In genomic region chr5:31452886-31453410, GRCm38 (mm10) we compare ENCODE assay signal across 8 mouse cellular contexts. TPM values are rescaled to one million over a fixed set of nuclear protein-coding genes. Genes with fewer than 3 reads are reported as not detected.
DNase-seq lines count a peak whose midpoint lies in the region; ATAC-seq and TF ChIP-seq lines count a peak whose summit lies in the region.

No protein-coding gene starts in this region.

- H3K4me1 ChIP-seq in kidney, postnatal 0 days (replicated peaks; ENCODE audit: insufficient read depth, low read length): 0 out of 2 replicates have a peak, but pooled peaks cover 9% of the 10 kb centered on the region
- peaks cover 20% of the 10 kb centered on the region for H3K4me1 ChIP-seq in forebrain, embryonic 15.5 days
- peaks cover 16% of the 10 kb centered on the region for H3K4me1 ChIP-seq in midbrain, embryonic 10.5 days

- ATAC-seq in kidney, postnatal 0 days (replicated peaks; ENCODE audit: low FRiP score, low read depth): no peak
- no peak for ATAC-seq in forebrain, embryonic 15.5 days (replicated peaks)

- DNase-seq in kidney, postnatal 0 days (ENCODE audit: low spot score): peak; percentile 26
- DNase-seq in kidney, adult 18-20 months: no peak
- peak; percentile 9 for DNase-seq in Muller cell, postnatal 12 days (ENCODE audit: inconsistent ontology term)
- DNase-seq in midbrain, embryonic 10.5 days (ENCODE audit: low spot score): no peak
- DNase-seq in yolk sac, embryonic 10.5 days (ENCODE audit: low spot score): no peak
- no peak for DNase-seq in urinary bladder, postnatal 36 days (ENCODE audit: low spot score in 2 of 2)
- no peak for DNase-seq in layer of hippocampus, adult 8-10 months (ENCODE audit: low spot score in 2 of 2)

- TF ChIP-seq CTCF in kidney, postnatal 0 days (IDR thresholded peaks at IDR 0.05; ENCODE audit: low read depth): no peak

- peak overlapping the region; percentile 59; the same call in 1 of the 2 replicates for H3K9ac ChIP-seq in kidney, postnatal 0 days (ENCODE audit: low read depth, low read length)
- peak overlapping the region; percentile 60 for H3K9ac ChIP-seq in forebrain, embryonic 15.5 days (replicated peaks)

- 11% methylated on average over 7 of the region's 7 CpGs for WGBS in kidney, postnatal 0 days
- 16% methylated on average over 7 of the region's 7 CpGs for WGBS in forebrain, embryonic 15.5 days
- WGBS in midbrain, embryonic 10.5 days: 20% methylated on average over 7 of the region's 7 CpGs

- H3K27ac ChIP-seq in kidney, postnatal 0 days: no peak overlapping the region
- no peak overlapping the region for H3K27ac ChIP-seq in forebrain, embryonic 15.5 days (replicated peaks)
- peak overlapping the region; percentile 81 for H3K27ac ChIP-seq in midbrain, embryonic 10.5 days (replicated peaks)

- no peaks in the 10 kb centered on the region for H3K27me3 ChIP-seq in kidney, postnatal 0 days (ENCODE audit: insufficient read depth, low read length)
- no peaks in the 10 kb centered on the region for H3K27me3 ChIP-seq in forebrain, embryonic 15.5 days
- H3K27me3 ChIP-seq in midbrain, embryonic 10.5 days (ENCODE audit: low read depth, poor library complexity, severe bottlenecking): no peaks in the 10 kb centered on the region

- no peaks in the 10 kb centered on the region for H3K36me3 ChIP-seq in kidney, postnatal 0 days (ENCODE audit: insufficient read depth, low read length)
- H3K36me3 ChIP-seq in forebrain, embryonic 15.5 days: no peaks in the 10 kb centered on the region
- peaks cover 3% of the 10 kb centered on the region; the same call in 1 of the 2 replicates for H3K36me3 ChIP-seq in midbrain, embryonic 10.5 days

- H3K9me3 ChIP-seq in kidney, postnatal 0 days (replicated peaks; ENCODE audit: low read length): no peaks in the 10 kb centered on the region
- no peaks in the 10 kb centered on the region for H3K9me3 ChIP-seq in forebrain, embryonic 15.5 days
- H3K9me3 ChIP-seq in midbrain, embryonic 10.5 days (replicated peaks): no peaks in the 10 kb centered on the region

- H3K4me2 ChIP-seq in kidney, postnatal 0 days (ENCODE audit: low read length): peak overlapping the region; percentile 76
- peak overlapping the region; percentile 88 for H3K4me2 ChIP-seq in forebrain, embryonic 15.5 days (replicated peaks)

- peak overlapping the region; percentile 53 for H3K4me3 ChIP-seq in kidney, postnatal 0 days (replicated peaks; ENCODE audit: low read depth, low read length)
- peak overlapping the region; percentile 63 for H3K4me3 ChIP-seq in forebrain, embryonic 15.5 days
- peak overlapping the region; percentile 62 for H3K4me3 ChIP-seq in midbrain, embryonic 10.5 days

RNA-seq across cellular contexts. Expression of gene Zfp512, which starts 0.7 kb away (rescaled TPM):
- 26.5 and 31.3 TPM in 2 replicates for polyA plus RNA-seq in kidney, postnatal 0 days (2015; fragmentation: Nextera tagmentation; extraction: Ambion mirVana)
- 116 and 122 TPM in 2 replicates for polyA plus RNA-seq in forebrain, embryonic 15.5 days (2015; fragmentation: Nextera tagmentation; extraction: Ambion mirVana)
- polyA plus RNA-seq in midbrain, embryonic 10.5 days (2016; fragmentation: Nextera tagmentation; extraction: Ambion mirVana): 80.4 and 90.3 TPM in 2 replicates
- total RNA-seq in layer of hippocampus, adult 8-10 months (2022): 10 to 100 TPM; 50.2 to 52.5 (median 52.1) TPM

RNA-seq across cellular contexts. Expression of gene 4930548H24Rik, which starts 32.6 kb away (rescaled TPM):
- polyA plus RNA-seq in kidney, postnatal 0 days (2015; fragmentation: Nextera tagmentation; extraction: Ambion mirVana): not detected in 2 replicates
- polyA plus RNA-seq in forebrain, embryonic 15.5 days (2015; fragmentation: Nextera tagmentation; extraction: Ambion mirVana): not detected in 2 replicates
- not detected in 2 replicates for polyA plus RNA-seq in midbrain, embryonic 10.5 days (2016; fragmentation: Nextera tagmentation; extraction: Ambion mirVana)
- total RNA-seq in layer of hippocampus, adult 8-10 months (2022): under 1 TPM in 2 of 4 experiments, not detected in 2; 0.25 to 0.27 TPM

RNA-seq across cellular contexts. Expression of gene Gpn1, which starts 41.6 kb away (rescaled TPM):
- polyA plus RNA-seq in kidney, postnatal 0 days (2015; fragmentation: Nextera tagmentation; extraction: Ambion mirVana): 41.2 and 45.5 TPM in 2 replicates
- 82.0 TPM in 2 replicates for polyA plus RNA-seq in forebrain, embryonic 15.5 days (2015; fragmentation: Nextera tagmentation; extraction: Ambion mirVana)
- polyA plus RNA-seq in midbrain, embryonic 10.5 days (2016; fragmentation: Nextera tagmentation; extraction: Ambion mirVana): 94.8 and 97.2 TPM in 2 replicates
- 10 to 100 TPM; 31.1 to 39.7 (median 35.2) TPM for total RNA-seq in layer of hippocampus, adult 8-10 months (2022)

Comparison
In these comparisons a context has a peak if more than half of its experiments do, and no peak if none do; other contexts are left out.
1. DNase-seq: peak in kidney, postnatal 0 days (single experiment) and Muller cell, postnatal 12 days (single experiment); none in kidney, adult 18-20 months (single experiment), midbrain, embryonic 10.5 days (single experiment), yolk sac, embryonic 10.5 days (single experiment), urinary bladder, postnatal 36 days (0 of 2) and layer of hippocampus, adult 8-10 months (0 of 2).
2. Peak in every context shown above with its lines, with median percentiles within 50 percentile points of each other: H3K4me3 ChIP-seq.